Mouse (Mus musculus) c-Kit-positive CD71-positive TER-119-negative erythroid progenitor cells, embryonic 14.5 days (primary cell): ENCODE results near the gene Rplp1.

Experiments
- DNase-seq: peaks from one replicate; pipeline ENCODE4 v3.0.0-alpha.2; 2013; ENCODE audit warnings: low read depth

Rplp1 gene

GRCm38 (mm10) chr9:61911300-61912128, 2.8 kb downstream of the Rplp1 start:
- DNase-seq = no peak

GRCm38 (mm10) chr9:61910526-61911256, 3.7 kb downstream of the Rplp1 start:
- DNase-seq = no peak

- DNase-seq = no peak
Measured at GRCm38 (mm10) chr9:61909633-61910032, 4.7 kb downstream of the Rplp1 start.

GRCm38 (mm10) chr9:61908832-61909407, 5.4 kb downstream of the Rplp1 start:
- no peak for DNase-seq

- no peak for DNase-seq
Measured at GRCm38 (mm10) chr9:61908341-61908740, 6.0 kb downstream of the Rplp1 start.

- DNase-seq = no peak
Measured at GRCm38 (mm10) chr9:61907621-61908295, 6.6 kb downstream of the Rplp1 start.

GRCm38 (mm10) chr9:61906912-61907311, 7.4 kb downstream of the Rplp1 start:
- DNase-seq = peak; percentile 72

- no peak for DNase-seq
Measured at GRCm38 (mm10) chr9:61905576-61905975, 8.8 kb downstream of the Rplp1 start.

GRCm38 (mm10) chr9:61904201-61904600, 10.1 kb downstream of the Rplp1 start:
- DNase-seq = no peak

- DNase-seq = no peak
Measured at GRCm38 (mm10) chr9:61902445-61902844, 11.9 kb downstream of the Rplp1 start.

- no peak for DNase-seq
Measured at GRCm38 (mm10) chr9:61901574-61901973, 12.8 kb downstream of the Rplp1 start.

GRCm38 (mm10) chr9:61899804-61900203, 14.5 kb downstream of the Rplp1 start:
- no peak for DNase-seq

- DNase-seq = no peak
Measured at GRCm38 (mm10) chr9:61898401-61898800, 15.9 kb downstream of the Rplp1 start.

GRCm38 (mm10) chr9:61895014-61895413, 19.3 kb downstream of the Rplp1 start:
- no peak for DNase-seq

GRCm38 (mm10) chr9:61889855-61890254, 24.5 kb downstream of the Rplp1 start:
- no peak for DNase-seq

GRCm38 (mm10) chr9:61887661-61888379, 26.5 kb downstream of the Rplp1 start:
- no peak for DNase-seq

- DNase-seq = no peak
Measured at GRCm38 (mm10) chr9:61885964-61886363, 28.4 kb downstream of the Rplp1 start.

- no peak for DNase-seq
Measured at GRCm38 (mm10) chr9:61884936-61885335, 29.4 kb downstream of the Rplp1 start.

GRCm38 (mm10) chr9:61884375-61884774, 30.0 kb downstream of the Rplp1 start:
- DNase-seq = no peak

GRCm38 (mm10) chr9:61882179-61882578, 32.2 kb downstream of the Rplp1 start:
- DNase-seq = no peak

- DNase-seq = peak; percentile 8
Measured at GRCm38 (mm10) chr9:61878889-61879288, 35.5 kb downstream of the Rplp1 start.
